Mouse (Mus musculus): ENCODE data around the gene Srgap1. TPM values are rescaled to one million over a fixed set of nuclear protein-coding genes. Genes with fewer than 3 reads are reported as not detected.
"Not testable (repeated sequence)": the region's sequence is repeated elsewhere in the genome, so short reads cannot be mapped to it uniquely, and the experiment has no call there.

Srgap1 gene
- total RNA-seq, 4 experiments from 2014 or later, result 9.1 to 13.0 (median 10.6) TPM

GRCm38 (mm10) chr10:121767295-121767694, 279.8 kb downstream of the Srgap1 start:
- not testable (repeated sequence) for DNase-seq (ENCODE audit: low spot score in 2 of 2)

GRCm38 (mm10) chr10:121765174-121766057, 281.7 kb downstream of the Srgap1 start:
- peak; percentile 28 to 46 for DNase-seq (ENCODE audit: low spot score in 2 of 2)

- no peak for DNase-seq (ENCODE audit: low spot score in 2 of 2)
These were observed 282.5 kb downstream of the Srgap1 start for GRCm38 (mm10) chr10:121764469-121765173.

GRCm38 (mm10) chr10:121763191-121763590, 283.9 kb downstream of the Srgap1 start:
- no peak for DNase-seq (ENCODE audit: low spot score in 2 of 2)

GRCm38 (mm10) chr10:121762141-121762540, 285.0 kb downstream of the Srgap1 start:
- no peak for DNase-seq (ENCODE audit: low spot score in 2 of 2)

- DNase-seq (ENCODE audit: low spot score in 2 of 2), result no peak
These were observed 288.0 kb downstream of the Srgap1 start for GRCm38 (mm10) chr10:121759095-121759494.

GRCm38 (mm10) chr10:121756677-121757076, 290.4 kb downstream of the Srgap1 start:
- no peak for DNase-seq (ENCODE audit: low spot score in 2 of 2)

- no peak for DNase-seq (ENCODE audit: low spot score in 2 of 2)
These were observed 291.3 kb downstream of the Srgap1 start for GRCm38 (mm10) chr10:121755822-121756221.

GRCm38 (mm10) chr10:121754237-121754636, 292.9 kb downstream of the Srgap1 start:
- no peak for DNase-seq (ENCODE audit: low spot score in 2 of 2)

GRCm38 (mm10) chr10:121750175-121750574, 296.9 kb downstream of the Srgap1 start:
- peak; percentile 26 to 53 for DNase-seq (ENCODE audit: low spot score in 2 of 2)

- DNase-seq (ENCODE audit: low spot score in 2 of 2), result no peak
These were observed 304.8 kb downstream of the Srgap1 start for GRCm38 (mm10) chr10:121742336-121742735.

- DNase-seq (ENCODE audit: low spot score in 2 of 2), result peak; percentile 71 to 82
These were observed 307.3 kb downstream of the Srgap1 start, which contains the start of gene BC048403 for GRCm38 (mm10) chr10:121739548-121740505. BC048403 (plus strand) TSS chr10:121739937.

GRCm38 (mm10) chr10:121737256-121737655, 309.9 kb downstream of the Srgap1 start:
- DNase-seq (ENCODE audit: low spot score in 2 of 2), result no peak

- DNase-seq (ENCODE audit: low spot score in 2 of 2), result no peak
These were observed 314.6 kb downstream of the Srgap1 start for GRCm38 (mm10) chr10:121732542-121732941.

- DNase-seq (ENCODE audit: low spot score in 2 of 2), result no peak
These were observed 315.9 kb downstream of the Srgap1 start for GRCm38 (mm10) chr10:121731048-121731725.

Other genes starting within 250 kb of the Srgap1 start
- gene Rxylt1, start 50.1 kb upstream of the Srgap1 start, total RNA-seq (2022), result 10 to 100 TPM; 32.1 to 45.4 (median 38.4) TPM

Measured in layer of hippocampus, adult 8-10 months (tissue).